Mouse (Mus musculus): Measurements from ENCODE around the gene Grik4.

The Grik4 gene

DNA sequence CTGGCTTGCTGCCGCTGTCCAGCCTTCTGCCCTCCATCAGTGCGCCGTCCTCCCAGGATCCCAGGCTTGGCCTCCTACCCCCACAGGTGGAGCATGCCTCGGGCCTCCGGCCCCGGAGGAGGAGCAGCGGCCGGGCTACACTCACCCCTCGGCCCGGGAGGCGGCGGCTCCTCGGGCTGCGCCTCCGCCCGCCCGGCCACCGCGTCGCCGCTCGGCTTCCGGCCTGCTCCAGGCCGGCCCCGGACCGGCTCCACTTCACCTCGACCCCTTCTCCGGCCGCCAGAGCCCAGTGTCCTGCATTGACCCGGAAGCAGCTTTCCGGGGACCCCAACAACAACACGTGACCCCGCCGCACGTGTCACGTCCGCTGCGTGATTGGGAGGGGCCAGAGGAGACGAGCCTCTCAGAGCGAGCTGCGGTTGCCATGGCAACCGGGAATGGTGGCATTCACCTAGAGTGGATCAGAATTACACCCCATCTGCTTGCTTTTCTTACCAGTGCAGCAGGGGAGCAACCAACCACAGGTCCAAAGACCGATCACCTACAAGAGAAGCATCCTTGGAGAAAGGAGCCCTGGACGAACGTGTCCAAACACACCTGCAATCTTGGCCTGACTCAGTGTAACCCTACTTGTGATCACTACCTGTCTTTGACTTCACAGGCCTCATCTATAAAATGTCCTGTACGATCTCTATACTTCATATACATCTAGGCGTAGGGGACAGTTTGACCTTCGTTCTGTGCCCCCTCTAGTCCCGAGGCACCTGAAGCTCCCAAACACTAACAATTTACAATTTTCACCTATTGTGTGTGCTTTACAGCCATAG lies 472.2 kb downstream of the Grik4 start:
- peak; percentile 95 for DNase-seq

DNA sequence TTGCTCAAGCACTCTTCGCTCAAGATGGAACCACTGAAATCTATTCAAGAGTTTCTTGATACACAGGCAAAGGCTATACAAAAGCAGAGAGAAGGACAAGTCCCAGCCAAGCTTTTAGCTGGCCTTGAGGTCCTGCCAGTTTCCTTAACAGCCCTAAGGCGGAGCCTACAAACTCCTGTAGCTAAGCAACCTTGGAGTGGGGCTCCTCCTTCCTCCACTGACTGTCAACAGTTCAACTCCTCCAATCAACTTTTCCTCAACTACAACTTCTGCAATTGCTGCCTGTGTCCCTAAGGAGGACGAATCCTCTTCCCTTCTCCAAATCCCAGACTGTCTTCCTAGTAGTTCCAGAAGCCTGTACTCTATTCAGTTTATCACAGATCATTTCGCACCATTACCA lies 473.1 kb downstream of the Grik4 start:
- DNase-seq: peak; percentile 77

DNA sequence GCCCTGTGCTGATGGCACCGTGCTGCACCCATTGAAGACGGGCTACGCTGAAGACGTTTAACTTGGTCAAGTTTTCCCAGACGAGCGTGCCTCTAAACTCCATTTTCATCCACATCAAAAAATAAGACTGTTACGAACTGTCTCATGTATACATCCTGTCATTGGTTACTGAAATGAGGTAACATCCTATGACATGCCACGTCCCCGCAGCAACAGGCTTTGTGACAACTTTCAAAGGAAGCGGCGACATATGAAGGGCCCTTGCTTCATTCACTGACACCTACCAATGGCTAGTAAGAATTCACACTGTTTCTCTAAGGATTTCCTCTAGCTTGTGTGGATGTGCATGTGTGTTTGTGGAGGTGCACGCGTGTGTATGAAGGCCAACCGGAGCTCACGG lies 475.0 kb downstream of the Grik4 start:
- DNase-seq: no peak

DNA sequence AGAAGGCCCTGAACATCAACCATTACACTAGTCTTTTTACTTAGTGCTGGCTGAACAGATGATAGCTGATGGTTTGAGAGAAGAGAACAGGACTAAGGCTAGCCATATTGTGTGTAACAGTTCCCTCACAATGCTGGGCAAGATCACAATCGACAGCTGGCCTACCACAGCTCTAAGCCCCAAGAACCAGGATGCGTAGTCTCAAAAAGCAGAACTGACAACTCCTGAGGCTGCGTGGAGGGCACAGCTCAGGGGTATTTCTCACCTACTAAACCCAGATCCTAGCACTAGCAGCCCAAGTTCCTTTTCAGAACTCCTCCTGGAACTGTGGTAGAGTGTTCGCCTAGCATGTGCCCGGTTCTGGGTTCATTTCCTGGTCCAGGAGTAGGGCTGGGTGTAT lies 475.9 kb downstream of the Grik4 start:
- no peak for DNase-seq
